Mouse (Mus musculus) adrenal gland (tissue): Measurements from ENCODE around the gene Gm19345.

Experiments
- intact Hi-C: fragments of 180-260 bp; cut with DNase I; formaldehyde crosslinking; loops from one replicate; pipeline ENCODE4 v1.15.1; 2025
- long read RNA-seq, 2 experiments: library from polyadenylated mRNA; unstranded; transcript quantifications; one replicate each; pipeline ENCODE4 v2.0.0; 2020; ENCODE audit warnings: borderline replicate concordance in 1 of 2; ENCODE audit not compliant: insufficient replicate concordance in 1 of 2

Gene Gm19345
- long read RNA-seq, experiment 1 = 0 reads
- long read RNA-seq, experiment 2 = 0 reads

DNA sequence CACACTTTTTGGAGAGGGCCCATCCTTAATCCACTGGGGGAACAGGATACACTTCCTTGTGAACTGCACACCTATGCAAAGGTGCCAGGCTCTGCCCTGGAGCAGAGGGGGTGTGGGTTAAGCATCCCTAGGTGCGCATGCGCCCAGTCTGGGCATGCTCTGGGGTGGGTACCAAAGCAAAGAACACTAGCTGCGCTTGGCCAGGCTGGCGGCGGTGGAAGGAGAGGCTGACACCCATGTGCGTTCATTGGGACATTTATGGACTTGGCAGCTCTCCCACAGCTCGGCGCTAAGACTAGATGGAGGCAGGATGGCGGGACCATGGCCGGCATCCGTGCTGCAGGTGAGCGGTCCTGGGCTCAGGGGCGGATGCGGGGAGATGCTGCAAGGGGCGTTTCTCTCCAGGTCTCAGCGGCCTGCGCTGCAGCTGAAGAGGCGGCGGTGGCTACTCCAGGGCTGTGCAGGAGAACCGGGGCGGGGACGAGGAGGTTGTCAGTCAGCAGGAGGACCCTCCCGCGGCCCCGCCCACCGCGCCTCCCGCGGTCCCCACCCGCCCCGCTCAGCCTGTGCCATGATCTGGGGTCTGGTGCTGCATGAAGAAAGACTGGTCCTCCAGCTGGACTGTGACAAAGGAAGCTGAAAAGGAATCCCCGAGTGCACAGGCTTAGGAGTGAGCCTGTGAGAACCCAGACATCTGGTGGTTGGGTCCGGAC, at the start of gene Gm19345:
Gm19345 (plus strand) TSS at position 146 of the 713 bp plus-strand sequence.
- intact Hi-C loops = no loop called here

GRCm38 (mm10) chr7:19802995-19803394, 48.8 kb upstream of the Gm19345 start:
- intact Hi-C loops = no loop called here

- intact Hi-C loops = no loop called here
Observed at GRCm38 (mm10) chr7:19806356-19806969, 45.3 kb upstream of the Gm19345 start.

DNA sequence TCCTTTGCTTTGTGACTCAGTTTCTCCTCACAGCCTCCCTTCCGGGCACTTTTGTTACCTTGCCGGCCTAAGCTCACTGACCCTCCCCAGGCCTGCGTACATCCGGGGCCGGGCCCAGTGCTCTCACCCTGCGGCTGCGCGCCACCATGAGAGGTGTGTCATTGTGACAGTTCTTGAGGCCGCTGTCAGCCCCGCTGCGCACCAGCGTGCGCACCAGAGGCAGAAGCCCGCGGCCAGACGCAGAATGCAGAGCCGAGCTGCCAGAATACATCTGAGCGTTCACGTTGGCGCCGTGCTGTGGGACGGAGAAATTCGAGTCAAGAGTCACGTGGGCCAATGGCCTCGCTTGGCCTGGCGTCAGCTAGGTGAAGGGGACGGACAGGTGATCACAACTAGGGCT, 42.4 kb upstream of the Gm19345 start:
- intact Hi-C loops = no loop called here

GRCm38 (mm10) chr7:19811114-19811513, 40.7 kb upstream of the Gm19345 start:
- intact Hi-C loops = no loop called here

DNA sequence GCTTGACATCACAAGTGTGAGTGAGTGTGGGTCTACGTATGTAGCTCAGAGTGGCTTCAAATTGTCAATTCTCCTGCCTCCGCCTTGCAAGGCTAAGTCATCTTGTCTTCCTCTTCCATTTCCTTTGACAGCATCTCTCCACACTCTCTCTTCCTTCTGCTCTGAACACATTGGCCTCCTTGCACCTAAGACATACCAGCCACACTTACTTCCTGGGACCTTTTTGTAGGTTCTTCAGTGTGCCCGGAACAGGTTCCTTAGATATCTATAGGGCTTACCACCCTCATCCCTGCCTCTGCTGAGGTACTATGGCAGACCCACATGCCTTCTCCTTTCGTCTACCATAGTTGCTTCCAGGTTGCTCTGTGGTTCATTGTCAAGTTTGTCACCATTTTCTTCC, 38.6 kb upstream of the Gm19345 start:
- intact Hi-C loops = no loop called here

- intact Hi-C loops = no loop called here
Observed at GRCm38 (mm10) chr7:19813579-19814122, 38.2 kb upstream of the Gm19345 start.

GRCm38 (mm10) chr7:19815296-19816223, 36.2 kb upstream of the Gm19345 start:
- intact Hi-C loops = no loop called here

DNA sequence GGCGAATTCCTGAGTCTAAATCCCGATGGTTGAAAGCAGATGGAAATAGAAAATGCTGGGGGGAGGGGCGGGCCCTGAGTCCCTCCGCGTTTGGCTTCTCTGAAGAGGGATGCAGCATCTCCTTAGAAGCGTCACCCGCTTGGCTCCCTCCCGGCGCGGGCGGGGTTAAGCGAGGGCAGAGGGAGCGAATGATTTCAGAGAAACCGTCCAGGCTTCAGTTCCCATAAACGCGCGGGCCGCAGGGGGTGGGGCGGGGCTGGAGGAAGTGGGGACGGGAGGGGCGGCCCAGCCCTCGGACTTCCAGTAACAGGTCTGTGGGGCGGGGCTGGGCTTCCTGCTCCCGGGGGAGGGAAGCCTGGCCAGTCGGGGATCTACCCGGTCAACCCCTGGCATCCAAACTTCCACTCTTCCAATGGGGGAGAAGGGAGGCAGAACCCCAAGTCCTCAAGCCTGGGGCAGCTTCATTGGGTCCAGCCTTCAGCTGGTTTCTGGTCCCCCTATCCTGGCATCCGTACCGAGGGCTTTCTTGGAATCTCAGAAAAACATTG, 35.5 kb upstream of the Gm19345 start:
- intact Hi-C loops = no loop called here

DNA sequence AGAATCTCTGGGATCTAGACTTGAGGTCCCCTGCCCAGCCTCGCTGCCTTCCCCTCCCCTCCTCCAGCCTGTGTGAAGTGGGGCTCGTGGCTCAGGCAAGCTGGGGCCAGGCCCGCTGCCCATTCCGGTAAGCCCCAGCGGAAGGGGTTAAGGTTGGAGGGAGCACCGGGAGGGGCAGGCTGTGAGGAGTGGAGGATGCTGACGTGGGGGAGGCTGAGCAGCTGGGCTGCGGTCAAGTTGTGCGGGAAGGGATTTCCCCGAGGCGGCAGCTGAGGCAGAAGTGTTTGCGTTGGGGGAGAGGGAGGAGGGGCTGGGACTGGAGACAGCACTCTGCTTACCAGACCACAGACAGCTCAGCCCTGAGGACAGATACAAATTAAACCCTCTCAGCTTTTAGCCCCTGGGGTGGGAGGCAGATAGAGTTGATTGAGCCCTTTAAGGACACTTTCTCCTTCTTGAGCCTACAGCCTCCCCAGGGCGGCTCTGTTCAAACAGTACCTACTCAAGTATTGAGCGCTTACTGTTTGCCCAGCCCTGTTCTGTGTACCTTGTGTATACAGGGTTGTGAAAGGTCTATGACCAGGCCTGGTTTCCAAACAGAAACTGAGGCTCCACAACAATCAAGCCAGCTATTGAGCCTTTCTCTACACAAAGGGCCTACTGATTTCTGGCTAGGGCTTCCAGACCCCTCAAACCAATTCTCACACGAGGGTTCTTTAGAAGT, 34.3 kb upstream of the Gm19345 start:
- intact Hi-C loops = no loop called here

GRCm38 (mm10) chr7:19818440-19818839, 33.4 kb upstream of the Gm19345 start:
- intact Hi-C loops = no loop called here

DNA sequence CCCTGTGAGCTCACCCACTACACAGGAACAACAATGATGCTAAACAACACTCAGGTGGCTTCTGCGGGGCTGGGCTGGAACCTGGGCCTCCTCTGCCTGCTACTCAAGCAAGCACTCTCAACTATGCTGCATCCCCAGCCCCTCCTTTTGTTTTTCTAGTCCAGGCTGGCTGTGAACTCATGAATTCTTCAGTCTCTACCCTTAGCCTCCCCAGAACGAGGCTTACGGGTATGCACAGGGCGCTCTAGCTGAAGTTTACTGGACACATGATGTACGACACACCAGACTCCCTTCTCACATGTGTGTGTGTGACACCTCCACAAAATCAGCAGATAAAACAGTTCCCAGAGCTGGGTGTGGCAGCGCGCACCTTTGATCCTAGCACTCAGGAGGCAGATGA, 32.9 kb upstream of the Gm19345 start:
- intact Hi-C loops = no loop called here

GRCm38 (mm10) chr7:19820347-19821048, 31.3 kb upstream of the Gm19345 start:
- intact Hi-C loops = no loop called here

GRCm38 (mm10) chr7:19821633-19822032, 30.2 kb upstream of the Gm19345 start:
- intact Hi-C loops = no loop called here

DNA sequence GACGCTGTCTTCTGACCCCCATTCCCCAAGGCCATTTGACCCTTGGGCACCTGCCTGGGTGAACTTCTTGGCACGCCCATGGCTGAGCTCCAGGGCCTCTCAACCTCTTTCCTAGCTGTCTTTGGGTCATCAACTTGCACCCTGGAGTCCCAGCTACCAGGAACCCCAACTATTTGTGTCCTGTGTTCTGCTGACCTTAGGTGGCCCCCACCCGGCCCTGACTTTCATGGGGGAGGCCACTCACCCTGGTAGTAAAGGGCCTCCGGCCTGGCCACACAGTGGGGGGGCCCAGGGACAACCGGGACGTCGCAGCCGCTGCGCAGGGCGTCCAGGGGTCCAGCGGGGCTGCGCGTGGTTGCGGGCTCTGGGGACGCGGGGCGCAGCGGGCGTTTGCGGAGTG, 29.6 kb upstream of the Gm19345 start:
- intact Hi-C loops = no loop called here

DNA sequence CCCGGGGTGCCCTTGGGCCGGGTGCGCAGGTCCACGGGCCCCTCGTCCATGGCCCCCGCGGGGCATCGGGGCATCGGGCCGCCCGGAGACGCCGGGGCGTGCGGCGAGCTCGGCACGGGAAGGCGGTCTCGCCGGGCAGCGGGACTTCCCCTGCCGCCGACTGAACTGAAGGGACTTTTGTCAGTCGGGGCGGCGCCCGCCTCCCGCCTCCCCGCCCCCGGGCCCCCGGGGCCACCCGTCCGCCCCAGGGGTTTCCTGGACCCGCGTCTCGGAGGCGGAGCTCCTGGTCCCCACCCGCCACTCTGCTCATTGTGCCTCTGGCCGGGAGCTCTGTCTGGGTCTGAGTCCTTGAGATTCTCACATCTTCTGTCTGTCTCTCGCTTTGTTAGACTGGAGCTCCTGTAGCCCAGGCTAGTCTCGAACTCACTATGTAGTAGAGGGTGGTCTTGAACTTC, 29.2 kb upstream of the Gm19345 start, which contains the start of gene Bcl3:
Bcl3 (minus strand) TSS at position 167 of the 455 bp plus-strand sequence.
- intact Hi-C loops = no loop called here

- intact Hi-C loops = no loop called here
Observed at GRCm38 (mm10) chr7:19823256-19824181, 28.3 kb upstream of the Gm19345 start.

DNA sequence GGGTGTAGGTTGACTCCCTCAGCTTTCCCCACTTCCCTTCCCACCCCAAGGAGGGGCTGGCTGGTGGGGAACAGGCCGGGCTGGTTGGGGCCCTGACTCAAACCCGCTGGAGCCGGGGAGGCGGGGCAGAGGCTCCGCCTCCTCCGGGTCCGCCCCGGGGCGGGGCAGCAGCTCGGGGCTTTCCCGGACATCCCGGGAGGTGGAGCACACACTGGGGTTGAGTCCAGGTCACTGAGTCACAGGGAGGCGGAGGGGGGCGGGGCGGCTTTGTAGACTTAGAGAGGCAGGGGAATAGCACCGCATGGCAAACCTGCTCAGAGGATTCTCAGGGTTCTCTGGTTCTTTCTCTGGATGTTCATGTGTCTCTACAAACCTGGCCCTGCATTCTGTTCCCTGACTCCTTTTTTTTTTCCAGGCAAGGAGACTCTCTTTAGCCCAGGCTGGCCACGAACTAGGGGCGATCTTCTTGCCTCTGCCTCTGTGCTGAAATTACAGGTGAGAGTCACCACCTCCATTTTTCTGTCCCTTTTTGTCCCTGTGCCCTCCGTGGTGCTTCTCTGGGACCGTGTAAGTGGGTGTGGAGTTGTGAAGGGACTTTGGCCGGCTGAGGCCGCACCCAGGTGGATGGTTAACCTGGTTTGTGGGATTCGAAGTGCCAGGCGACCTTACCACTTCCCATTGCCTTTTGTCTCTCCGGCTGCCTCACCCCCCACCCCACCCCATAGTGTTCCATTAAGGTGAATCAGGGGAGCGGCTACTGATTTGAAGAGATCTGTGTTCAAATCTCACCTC, 27.4 kb upstream of the Gm19345 start:
- intact Hi-C loops = no loop called here
